In the genomic region with DNA sequence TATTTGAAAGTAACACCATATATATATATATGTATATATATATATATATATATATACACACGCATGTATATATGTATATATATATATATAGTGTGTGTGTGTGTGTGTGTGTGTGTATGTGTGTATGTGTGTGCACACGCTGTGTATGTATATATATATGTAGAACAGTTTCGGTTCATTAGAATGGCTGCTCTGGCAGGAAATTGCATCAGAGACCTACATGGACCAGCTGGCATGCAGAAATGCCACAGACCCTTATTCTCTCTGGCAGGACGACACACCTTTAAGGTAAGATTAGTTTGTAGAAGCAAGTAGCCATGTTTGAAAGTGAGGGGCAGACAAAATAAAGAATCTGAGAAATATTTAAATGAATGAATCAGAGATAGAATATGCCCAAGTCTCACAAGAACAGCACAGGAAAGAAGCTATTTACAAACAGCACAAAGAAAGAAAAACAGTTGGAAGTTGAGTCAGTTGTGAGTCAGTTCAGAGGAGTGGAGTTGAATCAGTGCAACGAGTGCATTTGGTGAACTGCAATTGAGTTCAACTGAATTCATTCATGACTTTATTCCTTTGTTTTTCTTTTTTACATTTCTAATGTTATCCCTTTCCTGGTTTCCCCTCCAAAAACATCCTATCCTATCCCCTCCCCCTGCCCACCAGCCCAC, we compare ENCODE assay signal across 16 mouse cellular contexts.
"Had no signal": no experiment of that assay in that cellular context is flagged by ENCODE, and none has a peak within 500 bp of the region (broad histone marks: within the 10 kb centered on the region; RNA-seq: fewer than 3 reads in every experiment).

No protein-coding gene starts in this region.

- H3K27me3 ChIP-seq: megakaryocyte, embryonic 14.5 days; midbrain, embryonic 13.5 days; midbrain, embryonic 15.5 days; neural tube, embryonic 13.5 days; neural tube, embryonic 15.5 days had no signal

- H3K36me3 ChIP-seq: midbrain, embryonic 13.5 days; midbrain, embryonic 15.5 days; neural tube, embryonic 13.5 days; neural tube, embryonic 15.5 days had no signal

- H3K4me1 ChIP-seq: megakaryocyte, embryonic 14.5 days; midbrain, embryonic 13.5 days; midbrain, embryonic 15.5 days; neural tube, embryonic 13.5 days; neural tube, embryonic 15.5 days had no signal

- H3K27ac ChIP-seq: liver, embryonic 14.5 days; macrophage; midbrain, embryonic 13.5 days; midbrain, embryonic 15.5 days; neural tube, embryonic 13.5 days; neural tube, embryonic 15.5 days had no signal

- H3K9ac ChIP-seq: liver, embryonic 14.5 days; lung, embryonic 14.5 days; midbrain, embryonic 13.5 days; midbrain, embryonic 15.5 days; neural tube, embryonic 13.5 days; neural tube, embryonic 15.5 days had no signal

- ATAC-seq: midbrain, embryonic 13.5 days; midbrain, embryonic 15.5 days had no signal

- H3K9me3 ChIP-seq: midbrain, embryonic 13.5 days; midbrain, embryonic 15.5 days; neural tube, embryonic 13.5 days; neural tube, embryonic 15.5 days had no signal

- H3K4me2 ChIP-seq: lung, embryonic 14.5 days; midbrain, embryonic 11.5 days; midbrain, embryonic 13.5 days; midbrain, embryonic 15.5 days; neural tube, embryonic 13.5 days; neural tube, embryonic 15.5 days had no signal

- DNase-seq: lung, adult 18-20 months; lung, embryonic 14.5 days; lung, postnatal 14 days; lung, postnatal 36 days; right cerebral cortex, postnatal 14 days; thymus, adult 2 months; thymus, postnatal 25 days; thymus, postnatal 4 days had no signal

- H3K4me3 ChIP-seq: megakaryocyte, embryonic 14.5 days; midbrain, embryonic 13.5 days; midbrain, embryonic 15.5 days; neural tube, embryonic 13.5 days; neural tube, embryonic 15.5 days had no signal
